Mouse (Mus musculus) spleen, adult 10 weeks (tissue): ENCODE results near the gene Olfr667. TPM values are rescaled to one million over a fixed set of nuclear protein-coding genes. Genes with fewer than 3 reads are reported as not detected.

Source experiments
- polyA plus RNA-seq: library from polyadenylated mRNA; stranded (reverse); fragments of 350-450 nt; fragmentation: Illumina TruSeq; extraction: RNeasy Lipid Tissue Mini Kit (QIAGEN cat#74804); gene quantifications from one replicate; pipeline ENCODE4 v1.2.3, GENCODE M21; 2015; ENCODE audit warnings: low replicate concordance; ENCODE audit not compliant: insufficient read depth

Olfr667 gene
- polyA plus RNA-seq, result not detected

DNA sequence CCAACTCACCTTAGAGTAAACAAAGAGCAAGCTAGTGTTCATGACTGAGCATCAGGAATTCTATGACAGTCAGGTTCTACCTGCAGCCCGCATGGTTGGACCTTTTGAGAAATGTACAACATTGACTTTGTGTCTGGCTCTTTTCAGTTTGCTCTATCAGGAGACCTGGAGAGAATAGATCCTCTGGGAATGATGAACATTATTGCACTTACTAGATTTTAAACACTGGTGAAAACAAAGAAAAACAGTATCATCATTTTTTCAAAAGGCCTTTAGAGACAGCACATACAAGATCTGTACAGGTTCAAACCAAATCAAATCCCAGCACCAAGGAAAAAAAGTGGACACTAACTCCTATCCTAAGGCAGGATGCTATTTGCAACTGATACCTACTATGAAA is at the start of gene Olfr667:
Gene Olfr667, minus strand, starts transcription at position 101 of the 400 bp plus-strand sequence.

DNA sequence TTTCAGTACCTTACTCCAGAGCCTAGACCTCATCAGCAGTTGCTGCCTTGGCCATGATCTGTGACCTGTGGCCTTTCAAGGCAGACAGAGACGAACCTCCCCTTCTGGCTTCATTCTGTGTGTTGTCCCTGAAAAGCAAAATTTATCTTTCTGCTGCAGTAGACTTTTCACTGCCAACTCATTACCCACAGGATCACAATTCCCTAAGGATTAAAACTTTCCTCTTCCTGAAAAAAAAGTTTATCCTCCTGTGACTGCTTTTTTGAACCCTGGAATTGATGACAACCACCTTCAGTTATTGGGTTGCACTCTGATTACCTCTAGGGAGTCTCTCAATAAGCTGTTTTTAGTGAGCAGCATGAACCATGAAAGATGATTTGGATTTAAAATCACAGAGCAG is 41.2 kb upstream of the Olfr667 start, which contains the start of gene Olfr670:
Gene Olfr670, minus strand, starts transcription at position 101 of the 400 bp plus-strand sequence.

DNA sequence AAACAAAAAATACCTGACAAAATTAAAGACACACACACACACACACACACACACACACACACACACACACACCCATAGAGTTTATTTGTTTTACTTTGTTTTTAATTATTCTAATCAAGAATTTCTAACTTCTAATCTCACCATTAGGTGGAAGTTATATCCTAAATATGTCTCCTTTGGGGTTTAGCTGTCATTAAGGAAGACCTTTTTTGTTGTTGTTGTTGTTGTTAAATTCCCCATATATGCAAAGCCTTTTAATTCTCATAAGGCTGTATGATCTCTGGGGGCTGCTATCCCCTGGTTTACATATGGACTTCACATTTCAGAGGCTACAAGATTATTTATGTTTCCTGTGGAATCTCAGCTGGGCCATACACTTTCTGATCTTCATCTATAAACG is 12.7 kb upstream of the Olfr667 start, which contains the start of gene Olfr669:
Gene Olfr669, plus strand, starts transcription at position 301 of the 400 bp plus-strand sequence.

DNA sequence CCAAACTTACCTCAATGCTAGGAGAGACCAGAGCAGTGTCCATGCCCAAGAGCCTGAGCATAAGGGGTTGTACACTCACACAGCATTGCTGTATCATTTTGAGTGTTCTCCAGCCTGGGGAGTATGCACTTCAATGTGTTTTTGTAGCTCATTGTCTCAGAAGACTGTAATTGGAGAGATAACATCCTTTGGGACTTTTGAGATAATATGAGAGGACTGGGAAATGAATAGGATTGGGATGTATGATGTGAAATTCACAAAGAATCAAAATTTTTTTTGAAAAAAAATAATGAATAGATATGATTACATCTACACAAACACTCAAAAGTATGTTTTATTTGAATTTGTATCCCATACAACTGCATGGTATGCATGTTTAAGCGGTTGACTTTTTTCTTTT is 6.7 kb upstream of the Olfr667 start, which contains the start of gene Olfr668:
Gene Olfr668, minus strand, starts transcription at position 101 of the 400 bp plus-strand sequence.

DNA sequence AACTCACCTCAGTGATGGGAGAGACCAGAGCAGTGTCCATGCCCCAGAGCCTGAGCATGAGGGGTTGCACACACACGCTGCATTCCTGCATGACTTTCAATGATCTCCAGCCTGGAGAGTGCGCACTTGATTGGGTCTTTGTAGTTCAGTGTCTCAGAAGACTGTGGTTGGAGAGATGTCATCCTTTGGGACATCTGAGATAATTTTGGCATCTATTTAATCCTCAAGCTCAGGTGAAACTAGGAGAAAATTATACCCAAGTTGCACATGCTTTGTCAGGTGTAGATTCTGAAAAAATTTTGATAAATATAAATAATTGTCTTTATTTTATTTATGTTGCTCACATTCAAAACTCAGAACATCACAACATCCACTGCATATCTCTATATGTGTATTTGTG is 25.4 kb downstream of the Olfr667 start, which contains the start of gene Olfr666:
Gene Olfr666, minus strand, starts transcription at position 101 of the 400 bp plus-strand sequence.

DNA sequence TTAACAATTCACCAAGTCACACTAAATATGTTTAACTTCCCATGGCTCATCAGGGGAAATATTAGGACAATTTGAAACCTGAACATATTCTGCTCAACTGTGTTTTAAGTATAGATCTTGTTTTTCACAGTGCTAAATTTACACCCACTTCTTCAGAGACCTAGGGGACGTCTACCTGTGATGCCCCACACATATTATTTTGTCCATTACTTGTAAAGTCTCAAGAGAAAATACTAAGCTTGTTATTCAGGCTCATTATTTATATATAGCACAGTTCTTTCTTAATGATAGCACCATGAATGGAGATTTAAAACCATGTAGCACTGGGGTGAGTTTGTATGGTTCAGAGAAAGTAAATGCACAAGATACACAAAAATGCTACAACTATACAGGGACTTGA is 43.6 kb downstream of the Olfr667 start, which contains the start of gene Olfr665:
Gene Olfr665, plus strand, starts transcription at position 301 of the 400 bp plus-strand sequence.

Other genes starting within 250 kb of the Olfr667 start
- not detected for gene Olfr661, start 235.0 kb downstream of the Olfr667 start, polyA plus RNA-seq
- not detected for gene Usp17le, start 144.0 kb downstream of the Olfr667 start, polyA plus RNA-seq
- not detected for gene Usp17lb, start 78.9 kb downstream of the Olfr667 start, polyA plus RNA-seq
- not detected for gene Usp17la, start 64.5 kb downstream of the Olfr667 start, polyA plus RNA-seq
- gene Olfr665, start 43.5 kb downstream of the Olfr667 start, polyA plus RNA-seq, result not detected
- gene Olfr666, start 25.5 kb downstream of the Olfr667 start, polyA plus RNA-seq, result not detected
- gene Olfr668, start 6.6 kb upstream of the Olfr667 start, polyA plus RNA-seq, result not detected
- not detected for gene Olfr669, start 12.8 kb upstream of the Olfr667 start, polyA plus RNA-seq
- not detected for gene Olfr670, start 41.1 kb upstream of the Olfr667 start, polyA plus RNA-seq
- gene Olfr671, start 57.6 kb upstream of the Olfr667 start, polyA plus RNA-seq, result not detected
- not detected for gene Olfr672, start 80.5 kb upstream of the Olfr667 start, polyA plus RNA-seq
- gene Olfr675, start 107.0 kb upstream of the Olfr667 start, polyA plus RNA-seq, result not detected
- not detected for gene Olfr676, start 111.2 kb upstream of the Olfr667 start, polyA plus RNA-seq
- gene Olfr677, start 129.9 kb upstream of the Olfr667 start, polyA plus RNA-seq, result not detected
- not detected for gene Olfr678, start 143.0 kb upstream of the Olfr667 start, polyA plus RNA-seq
- not detected for gene Olfr679, start 159.7 kb upstream of the Olfr667 start, polyA plus RNA-seq
- not detected for gene Olfr680-ps1, start 171.3 kb upstream of the Olfr667 start, polyA plus RNA-seq
- not detected for gene Olfr681, start 195.4 kb upstream of the Olfr667 start, polyA plus RNA-seq
- not detected for gene Olfr683, start 225.5 kb upstream of the Olfr667 start, polyA plus RNA-seq
- gene Olfr684, start 242.2 kb upstream of the Olfr667 start, polyA plus RNA-seq, result not detected